Mouse (Mus musculus): ENCODE data around the gene Nfkbie.

Nfkbie gene

GRCm38 (mm10) chr17:45555452-45556106, at the start of gene Nfkbie:
TSS of gene Nfkbie (plus strand) at chr17:45555703.
- DNase-seq (ENCODE audit: low read depth, low spot score): peak; percentile 94

- DNase-seq (ENCODE audit: low read depth, low spot score): no peak
These were observed 49.5 kb upstream of the Nfkbie start for GRCm38 (mm10) chr17:45505941-45506465.

GRCm38 (mm10) chr17:45506700-45507189, 48.8 kb upstream of the Nfkbie start, which contains the start of gene Aars2:
TSS of gene Aars2 (plus strand) at chr17:45506841.
- DNase-seq (ENCODE audit: low read depth, low spot score): peak; percentile 97

GRCm38 (mm10) chr17:45510871-45511270, 44.6 kb upstream of the Nfkbie start:
- no peak for DNase-seq (ENCODE audit: low read depth, low spot score)

- no peak for DNase-seq (ENCODE audit: low read depth, low spot score)
These were observed 43.7 kb upstream of the Nfkbie start for GRCm38 (mm10) chr17:45511757-45512156.

- peak; percentile 53 for DNase-seq (ENCODE audit: low read depth, low spot score)
These were observed 40.2 kb upstream of the Nfkbie start for GRCm38 (mm10) chr17:45515204-45515726.

GRCm38 (mm10) chr17:45515806-45516205, 39.7 kb upstream of the Nfkbie start:
- DNase-seq (ENCODE audit: low read depth, low spot score): no peak

- peak; percentile 89 for DNase-seq (ENCODE audit: low read depth, low spot score)
These were observed 39.0 kb upstream of the Nfkbie start for GRCm38 (mm10) chr17:45516488-45516887.

- no peak for DNase-seq (ENCODE audit: low read depth, low spot score)
These were observed 38.4 kb upstream of the Nfkbie start for GRCm38 (mm10) chr17:45517135-45517534.

- no peak for DNase-seq (ENCODE audit: low read depth, low spot score)
These were observed 37.8 kb upstream of the Nfkbie start for GRCm38 (mm10) chr17:45517549-45518215.

GRCm38 (mm10) chr17:45518766-45519475, 36.6 kb upstream of the Nfkbie start:
- no peak for DNase-seq (ENCODE audit: low read depth, low spot score)

- DNase-seq (ENCODE audit: low read depth, low spot score): no peak
These were observed 35.4 kb upstream of the Nfkbie start for GRCm38 (mm10) chr17:45520136-45520535.

- DNase-seq (ENCODE audit: low read depth, low spot score): peak; percentile 84
These were observed 32.2 kb upstream of the Nfkbie start, which contains the start of gene Tcte1 for GRCm38 (mm10) chr17:45523263-45523662. TSS of gene Tcte1 (plus strand) at chr17:45523434.

- DNase-seq (ENCODE audit: low read depth, low spot score): no peak
These were observed 30.5 kb upstream of the Nfkbie start for GRCm38 (mm10) chr17:45524961-45525360.

GRCm38 (mm10) chr17:45526571-45526970, 28.9 kb upstream of the Nfkbie start:
- DNase-seq (ENCODE audit: low read depth, low spot score): peak; percentile 81

- DNase-seq (ENCODE audit: low read depth, low spot score): peak; percentile 43
These were observed 25.1 kb upstream of the Nfkbie start for GRCm38 (mm10) chr17:45530346-45530782.

- DNase-seq (ENCODE audit: low read depth, low spot score): no peak
These were observed 22.6 kb upstream of the Nfkbie start for GRCm38 (mm10) chr17:45532896-45533295.

- DNase-seq (ENCODE audit: low read depth, low spot score): peak; percentile 41
These were observed 19.2 kb upstream of the Nfkbie start for GRCm38 (mm10) chr17:45536264-45536663.

GRCm38 (mm10) chr17:45538394-45538793, 17.1 kb upstream of the Nfkbie start:
- DNase-seq (ENCODE audit: low read depth, low spot score): peak; percentile 22

GRCm38 (mm10) chr17:45539664-45540063, 15.8 kb upstream of the Nfkbie start:
- DNase-seq (ENCODE audit: low read depth, low spot score): peak; percentile 22

- DNase-seq (ENCODE audit: low read depth, low spot score): no peak
These were observed 13.4 kb upstream of the Nfkbie start for GRCm38 (mm10) chr17:45542129-45542528.

GRCm38 (mm10) chr17:45542705-45543104, 12.8 kb upstream of the Nfkbie start:
- DNase-seq (ENCODE audit: low read depth, low spot score): no peak

Data from ZHBTc4 (cell line).